Mouse (Mus musculus): ENCODE measurements around the gene Scgb2b20.
"Not testable (repeated sequence)": the region's sequence is repeated elsewhere in the genome, so short reads cannot be mapped to it uniquely, and the experiment has no call there.

Gene Scgb2b20

DNA sequence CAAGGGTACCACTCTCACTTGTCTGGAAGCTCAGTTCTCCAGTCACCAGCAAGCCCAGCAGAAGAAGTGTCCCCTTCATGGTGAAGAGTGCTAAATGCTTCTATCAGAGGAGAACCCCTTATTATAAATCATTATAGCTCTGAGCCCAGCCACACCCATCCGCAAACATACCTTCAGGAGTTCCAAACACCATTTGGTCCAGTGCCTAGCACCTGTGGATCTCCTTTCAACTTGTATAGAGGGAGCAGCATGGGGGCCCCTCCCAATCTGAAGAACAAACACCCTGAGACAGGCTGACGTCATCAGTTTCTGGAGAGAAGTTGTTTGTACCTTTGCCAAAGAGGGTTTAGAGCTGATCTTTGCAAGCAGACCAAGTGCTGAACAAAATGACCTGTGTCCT, at the start of gene Scgb2b20:
Gene Scgb2b20 (minus strand): TSS at position 101 of the 400 bp plus-strand sequence.
- not testable (repeated sequence) for DNase-seq (ENCODE audit: extremely low read depth, insufficient read length, low spot score)

DNA sequence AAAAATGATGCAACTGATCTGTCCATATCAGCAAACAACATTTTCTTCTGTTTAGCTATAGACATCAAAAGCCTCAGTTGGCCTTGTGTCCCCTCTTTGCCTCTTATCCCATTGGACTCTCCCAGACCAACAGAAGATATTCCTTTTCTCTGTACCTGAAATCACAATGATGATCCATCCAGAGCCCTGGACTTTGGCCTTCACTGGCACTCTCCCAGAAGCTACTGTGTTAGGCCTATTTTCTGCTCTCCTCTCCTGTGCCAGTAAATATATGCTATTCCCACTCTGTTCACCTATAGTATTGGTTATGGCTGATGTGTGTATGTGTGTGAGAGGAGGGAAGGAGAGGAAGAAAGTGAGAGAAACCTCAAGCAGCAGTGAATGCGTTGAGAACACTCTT, 43.6 kb upstream of the Scgb2b20 start:
- not testable (repeated sequence) for DNase-seq (ENCODE audit: extremely low read depth, insufficient read length, low spot score)

GRCm38 (mm10) chr7:33401650-33402049, 35.5 kb upstream of the Scgb2b20 start:
- no peak for DNase-seq (ENCODE audit: extremely low read depth, insufficient read length, low spot score)

GRCm38 (mm10) chr7:33399749-33400148, 33.6 kb upstream of the Scgb2b20 start:
- DNase-seq (ENCODE audit: extremely low read depth, insufficient read length, low spot score), result not testable (repeated sequence)

DNA sequence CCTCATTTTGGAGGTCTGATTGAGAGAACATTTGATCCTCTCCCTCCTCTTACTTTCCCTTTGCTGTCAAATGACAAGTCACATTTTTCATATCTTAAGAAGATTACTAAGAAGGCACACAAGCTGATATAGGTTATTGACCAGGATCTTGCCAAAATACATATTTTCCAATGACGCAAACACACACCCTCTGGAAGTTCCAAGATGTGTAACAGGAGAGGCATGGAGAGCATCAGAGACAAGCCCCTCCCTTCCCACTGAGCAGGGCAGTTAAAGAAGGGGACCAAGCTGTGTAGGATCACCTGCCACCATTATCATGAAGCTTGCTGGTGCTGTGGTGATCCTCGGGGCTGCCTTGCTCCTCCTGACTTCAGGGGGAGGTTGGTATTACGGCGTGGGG, 6.8 kb upstream of the Scgb2b20 start, which contains the start of gene Scgb1b20:
Gene Scgb1b20 (plus strand): TSS at position 301 of the 400 bp plus-strand sequence.
- DNase-seq (ENCODE audit: extremely low read depth, insufficient read length, low spot score), result not testable (repeated sequence)
